Mouse (Mus musculus) megakaryocyte-erythroid progenitor cell, adult 5-6 weeks (primary cell): ENCODE results near the gene Rgr. TPM values are rescaled to one million over a fixed set of nuclear protein-coding genes. Genes with fewer than 3 reads are reported as not detected.
"Not testable (repeated sequence)": the region's sequence is repeated elsewhere in the genome, so short reads cannot be mapped to it uniquely, and the experiment has no call there.

Experiments
- ATAC-seq: replicated peaks from 2 replicates; pipeline ENCODE4 v1.8.0; 2016; ENCODE audit warnings: mild to moderate bottlenecking, inconsistent platforms; ENCODE audit not compliant: severe bottlenecking, poor library complexity, low FRiP score, low TSS enrichment
- total RNA-seq, 2 experiments: library from RNA; stranded (forward) in 1 of 2; stranded (reverse) in 1 of 2; fragments of 200-1000, 215-1000 nt in 1 of 2; fragments of >200 nt in 1 of 2; fragmentation: Nextera tagmentation in 1 of 2; gene quantifications; 2 replicates each; pipeline ENCODE4 v1.2.3; 2014 to 2017

The Rgr gene
- total RNA-seq, 2 experiments from 2014 or later = not detected

GRCm38 (mm10) chr14:37003431-37004095 is 45.2 kb downstream of the Rgr start:
- ATAC-seq = no peak

GRCm38 (mm10) chr14:37002852-37003251 is 45.9 kb downstream of the Rgr start:
- ATAC-seq = no peak

DNA sequence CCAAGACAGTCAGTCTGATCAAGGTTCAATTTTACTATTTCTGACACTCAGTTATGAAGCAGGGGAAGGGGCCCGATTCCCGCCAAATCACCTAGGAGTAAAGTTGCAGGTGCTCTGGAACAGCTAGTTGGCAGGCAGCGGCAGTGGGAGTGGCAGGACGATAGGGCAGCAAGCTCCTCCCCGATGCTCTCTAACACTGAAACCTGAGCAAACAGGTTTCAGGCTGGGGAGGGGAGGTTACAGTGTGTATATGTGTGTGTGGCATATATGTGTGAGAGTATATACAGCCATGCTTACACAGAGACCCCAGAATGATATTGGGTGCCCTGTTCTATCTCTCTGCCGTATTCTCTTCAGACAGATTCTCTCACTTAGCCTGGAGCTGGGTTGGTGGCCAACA is 48.0 kb downstream of the Rgr start:
- not testable (repeated sequence) for ATAC-seq

DNA sequence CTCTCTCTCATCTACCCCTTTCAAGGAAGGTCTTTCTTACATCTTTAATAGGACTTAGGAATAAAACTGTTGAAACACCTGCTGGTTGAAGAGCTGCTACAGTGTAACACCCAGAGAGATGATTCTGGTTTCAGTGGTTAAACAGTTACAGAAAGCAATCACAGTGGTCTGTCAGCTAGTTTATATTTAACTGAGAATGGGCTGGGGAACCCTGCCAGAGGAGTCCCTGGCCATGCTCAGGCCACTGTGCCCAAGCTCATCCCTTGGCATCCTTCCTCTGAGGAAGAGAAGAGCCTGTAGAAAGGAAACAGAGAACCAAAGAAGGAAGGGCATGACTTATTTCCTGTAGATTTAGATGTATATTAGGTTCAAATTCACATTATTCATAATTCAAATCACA is 59.0 kb downstream of the Rgr start:
- ATAC-seq = no peak

DNA sequence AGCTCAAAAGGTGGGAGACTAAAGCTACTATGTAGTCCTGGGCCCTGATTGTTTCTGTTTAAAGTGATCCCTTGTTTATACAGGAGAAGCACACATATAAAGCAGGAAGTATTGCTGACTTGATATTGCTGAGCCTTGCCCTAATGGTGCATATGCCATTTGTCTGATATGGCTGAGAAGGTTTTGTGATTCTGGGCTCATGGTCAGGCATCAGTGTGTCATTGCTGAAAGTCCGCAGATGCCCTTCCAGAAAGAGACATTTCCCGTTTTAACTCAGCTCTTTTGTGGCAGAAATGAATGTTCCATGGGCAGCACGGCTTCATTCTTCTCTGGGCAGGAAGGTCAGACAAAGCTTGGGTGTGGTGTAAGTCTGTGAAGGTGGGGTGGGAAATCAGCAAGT is 63.1 kb downstream of the Rgr start:
- ATAC-seq = no peak

Other genes starting within 250 kb of the Rgr start
- gene Ccser2, start 80.2 kb downstream of the Rgr start, total RNA-seq (2014; fragmentation: Nextera tagmentation) = 3.7 and 6.5 TPM in 2 replicates
- 5.9 and 7.6 TPM in 2 replicates for gene Ccser2, start 80.2 kb downstream of the Rgr start, total RNA-seq (2017)
- not detected in 2 replicates for gene Lrit1, start 5.9 kb upstream of the Rgr start, total RNA-seq (2014; fragmentation: Nextera tagmentation)
- gene Lrit1, start 5.9 kb upstream of the Rgr start, total RNA-seq (2017) = not detected in 2 replicates
- not detected in 2 replicates for gene Lrit2, start 19.0 kb upstream of the Rgr start, total RNA-seq (2014; fragmentation: Nextera tagmentation)
- gene Lrit2, start 19.0 kb upstream of the Rgr start, total RNA-seq (2017) = not detected in 2 replicates
- gene Cdhr1, start 49.4 kb upstream of the Rgr start, total RNA-seq (2014; fragmentation: Nextera tagmentation) = not detected in 2 replicates
- not detected in 2 replicates for gene Cdhr1, start 49.4 kb upstream of the Rgr start, total RNA-seq (2017)
- gene 2610528A11Rik, start 65.1 kb upstream of the Rgr start, total RNA-seq (2014; fragmentation: Nextera tagmentation) = not detected in 2 replicates
- gene 2610528A11Rik, start 65.1 kb upstream of the Rgr start, total RNA-seq (2017) = 1.3 and 2.9 TPM in 2 replicates
- gene Ghitm, start 86.3 kb upstream of the Rgr start, total RNA-seq (2014; fragmentation: Nextera tagmentation) = 91.2 and 104 TPM in 2 replicates
- 186 and 209 TPM in 2 replicates for gene Ghitm, start 86.3 kb upstream of the Rgr start, total RNA-seq (2017)